Mouse (Mus musculus): ENCODE measurements around the gene Tom1l2.

- TF ChIP-seq CTCF (conservative IDR thresholded peaks at IDR 0.05; ENCODE audit: low read length) (no peak), NANOG (IDR thresholded peaks at IDR 0.05; ENCODE audit: borderline replicate concordance, low read length) (no peak), POU5F1 (IDR thresholded peaks at IDR 0.05; ENCODE audit: borderline replicate concordance, low read length) (no peak)
These were observed 120.2 kb downstream of the Tom1l2 start for GRCm38 (mm10) chr11:60232441-60233058.
